Mouse (Mus musculus) embryonic facial prominence, embryonic 12.5 days (tissue): ENCODE results near the gene Mtcp1. TPM values are rescaled to one million over a fixed set of nuclear protein-coding genes. Genes with fewer than 3 reads are reported as not detected.

ENCODE experiments used
- ATAC-seq: fragments of 200-750 bp; cut with Nextera tagmentation; 2 replicates; pipeline ENCODE4 v1.8.0; 2017; ENCODE audit not compliant: insufficient number of reproducible peaks, insufficient read depth, low FRiP score, low TSS enrichment
- H3K27ac ChIP-seq: fragments of 300-500 bp; sonication (generic); 2 replicates; pipeline ENCODE4 v1.5.1; 2016; ENCODE audit warnings: mild to moderate bottlenecking
- H3K27me3 ChIP-seq: fragments of 300-500 bp; sonication (generic); 2 replicates; pipeline ENCODE4 v1.6.1; 2016; ENCODE audit warnings: mild to moderate bottlenecking, moderate library complexity
- H3K36me3 ChIP-seq: fragments of 300-500 bp; sonication (generic); 2 replicates; pipeline ENCODE4 v1.6.1; 2016; ENCODE audit warnings: mild to moderate bottlenecking
- H3K4me1 ChIP-seq: fragments of 300-500 bp; sonication (generic); 2 replicates; pipeline ENCODE4 v1.6.1; 2016
- H3K4me2 ChIP-seq: fragments of 300-500 bp; sonication (generic); replicated peaks from 2 replicates; pipeline ENCODE4 v1.6.1; 2016; ENCODE audit warnings: mild to moderate bottlenecking, moderate library complexity
- H3K4me3 ChIP-seq: fragments of 300-500 bp; sonication (generic); 2 replicates; pipeline ENCODE4 v1.5.1; 2016; ENCODE audit warnings: mild to moderate bottlenecking
- H3K9ac ChIP-seq: fragments of 300-500 bp; sonication (generic); 2 replicates; pipeline ENCODE4 v1.6.1; 2016; ENCODE audit warnings: mild to moderate bottlenecking, moderate library complexity
- H3K9me3 ChIP-seq: fragments of 300-500 bp; sonication (generic); 2 replicates; pipeline ENCODE4 v1.6.1; 2016; ENCODE audit warnings: mild to moderate bottlenecking, moderate library complexity
- polyA plus RNA-seq: library from polyadenylated mRNA; unstranded; fragments of >200 nt; fragmentation: Nextera tagmentation; extraction: Ambion mirVana; gene quantifications from 2 replicates; pipeline ENCODE4 v1.2.1, GENCODE M21; 2016

Mtcp1 gene
- polyA plus RNA-seq, 1 experiment from 2014 or later = 14.3 TPM

DNA sequence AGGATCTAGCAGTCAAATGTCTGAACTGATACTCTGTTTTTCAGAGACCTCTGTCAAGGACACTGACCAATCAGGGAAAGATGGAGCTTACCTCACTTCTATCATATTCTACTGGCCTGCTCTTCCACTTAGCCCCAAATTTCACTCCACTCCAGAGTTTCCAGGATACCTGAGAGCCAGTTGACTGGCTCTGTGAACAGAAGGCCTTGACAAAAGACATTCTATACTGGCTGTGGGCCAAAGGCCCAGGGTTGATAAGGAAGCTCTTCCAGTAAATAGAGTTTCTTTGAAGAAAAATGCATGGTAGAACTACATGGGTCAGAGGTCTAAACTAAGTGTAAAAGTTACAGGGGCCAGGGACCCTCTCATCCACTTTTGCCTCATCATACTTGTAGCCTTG is 46.2 kb downstream of the Mtcp1 start:
- Histone ChIP-seq H3K36me3 (no peaks in the 10 kb centered on the region), H3K27ac (no peak overlapping the region), H3K4me3 (no peak overlapping the region), H3K4me2 (no peak overlapping the region), H3K27me3 (no peaks in the 10 kb centered on the region), H3K9me3 (no peaks in the 10 kb centered on the region), H3K4me1 (no peaks in the 10 kb centered on the region), H3K9ac (no peak overlapping the region)
- ATAC-seq = no peak

Other genes starting within 250 kb of the Mtcp1 start
- 49.5 and 56.5 TPM in 2 replicates for gene Fundc2, start 34.2 kb downstream of the Mtcp1 start, polyA plus RNA-seq
- 2.0 and 2.2 TPM in 2 replicates for gene F8, start 34.0 kb downstream of the Mtcp1 start, polyA plus RNA-seq
- gene Cmc4, start within 50 bp of the Mtcp1 start, polyA plus RNA-seq = 26.9 and 27.2 TPM in 2 replicates
- 60.4 and 62.4 TPM in 2 replicates for gene Brcc3, start within 50 bp of the Mtcp1 start, polyA plus RNA-seq
- gene Vbp1, start 97.7 kb upstream of the Mtcp1 start, polyA plus RNA-seq = 153 and 155 TPM in 2 replicates
- gene Rab39b, start 161.6 kb upstream of the Mtcp1 start, polyA plus RNA-seq = 6.6 and 6.9 TPM in 2 replicates